Mouse (Mus musculus): ENCODE measurements around the gene Ehd2. TPM values are rescaled to one million over a fixed set of nuclear protein-coding genes. Genes with fewer than 3 reads are reported as not detected.

Ehd2 gene
- total RNA-seq, 2 experiments from 2014 or later: 160 to 194 TPM

DNA sequence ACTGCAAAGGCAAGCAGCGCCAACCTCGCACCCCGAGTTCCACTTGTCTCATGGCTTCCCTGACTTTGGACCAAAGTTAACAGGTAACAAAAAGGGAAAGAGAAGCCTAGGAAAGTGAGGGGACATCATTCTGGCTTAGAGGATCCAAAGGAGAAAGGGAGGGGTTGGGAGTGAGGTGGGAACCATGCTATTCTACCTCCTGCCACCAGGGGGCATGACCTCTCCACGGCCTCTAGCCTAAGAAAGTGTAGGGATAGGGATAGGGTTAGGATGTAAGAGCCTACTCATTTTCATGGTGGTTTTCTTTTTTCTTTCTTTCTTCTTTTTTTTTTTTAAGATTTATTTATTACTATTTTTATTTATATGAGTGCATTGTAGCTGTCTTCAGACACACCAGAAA lies 8.5 kb upstream of the Ehd2 start:
- DNase-seq (ENCODE audit: low spot score in 2 of 2): no peak

DNA sequence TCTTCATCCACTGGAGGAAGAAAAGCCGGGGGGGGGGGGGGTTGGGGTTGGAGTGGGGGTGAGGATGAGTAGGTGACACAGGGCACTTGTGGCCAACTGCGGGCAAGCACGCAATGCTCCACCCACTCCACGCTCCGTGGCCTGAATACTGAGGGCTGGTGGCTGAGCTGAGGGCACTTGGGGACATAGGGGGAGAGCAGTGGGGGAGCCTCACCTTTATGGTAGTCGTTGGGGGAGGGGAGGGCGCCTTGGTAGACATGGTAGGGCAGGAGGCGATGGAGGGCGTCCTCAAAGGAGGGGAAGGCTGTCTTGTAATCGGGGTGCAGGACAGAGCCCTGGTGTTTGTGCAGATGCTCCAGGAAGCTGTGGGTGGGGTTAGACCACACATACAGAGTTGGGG lies 8.1 kb upstream of the Ehd2 start:
- no peak for DNase-seq (ENCODE audit: low spot score in 2 of 2)

DNA sequence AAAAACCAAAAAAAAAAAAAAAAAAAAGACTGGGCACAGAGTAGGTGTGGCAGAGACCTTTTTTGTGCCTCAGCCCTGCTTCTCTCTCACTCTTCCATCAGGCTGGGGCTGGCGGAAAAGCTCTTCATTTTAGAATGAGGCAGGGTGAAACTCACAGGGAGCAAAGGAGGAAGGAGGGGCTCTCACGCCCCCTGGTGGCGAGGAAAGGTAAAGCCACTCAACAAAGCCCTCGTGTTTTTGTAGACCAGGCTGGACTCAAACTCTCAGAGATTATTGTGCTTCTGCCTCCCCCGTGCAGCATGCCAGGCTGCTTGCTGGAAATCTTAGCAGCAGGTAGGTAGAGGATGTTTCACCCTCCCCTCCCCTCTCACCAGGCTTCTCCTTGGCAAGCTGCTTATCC lies 7.3 kb upstream of the Ehd2 start:
- DNase-seq (ENCODE audit: low spot score in 2 of 2): peak in 1 of 2 experiments; percentile 66

- no peak for DNase-seq (ENCODE audit: low spot score in 2 of 2)
Measured at GRCm38 (mm10) chr7:15972247-15972646, 4.9 kb upstream of the Ehd2 start.

- no peak for DNase-seq (ENCODE audit: low spot score in 2 of 2)
Measured at GRCm38 (mm10) chr7:15969674-15970073, 2.3 kb upstream of the Ehd2 start.

DNA sequence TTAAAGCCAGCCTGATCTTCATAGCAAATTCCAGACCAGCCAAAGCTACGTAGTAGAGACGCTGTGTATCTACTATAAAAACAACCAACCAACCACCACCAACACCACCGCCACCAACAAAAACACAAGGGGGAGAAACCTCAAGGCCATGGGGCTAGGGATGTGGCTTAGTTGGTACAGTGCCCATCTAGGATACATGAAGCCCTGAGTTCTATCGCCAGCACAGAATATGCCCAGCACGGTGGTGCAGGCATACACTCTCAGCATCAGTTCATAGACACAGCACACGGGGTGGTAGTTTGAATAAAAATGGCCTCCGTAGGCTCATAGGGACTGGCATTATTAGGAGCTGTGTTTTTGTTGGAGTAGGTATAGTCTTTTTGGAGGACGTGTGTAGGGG lies 955 bp upstream of the Ehd2 start:
- DNase-seq (ENCODE audit: low spot score in 2 of 2): no peak

- no peak for DNase-seq (ENCODE audit: low spot score in 2 of 2)
Measured at GRCm38 (mm10) chr7:15966489-15966888, 878 bp downstream of the Ehd2 start.

GRCm38 (mm10) chr7:15963798-15964652 lies 3.3 kb downstream of the Ehd2 start:
- no peak for DNase-seq (ENCODE audit: low spot score in 2 of 2)

- DNase-seq (ENCODE audit: low spot score in 2 of 2): peak; percentile 92 to 96
Measured at GRCm38 (mm10) chr7:15962311-15963288, 4.8 kb downstream of the Ehd2 start.

- no peak for DNase-seq (ENCODE audit: low spot score in 2 of 2)
Measured at GRCm38 (mm10) chr7:15961798-15962197, 5.6 kb downstream of the Ehd2 start.

- DNase-seq (ENCODE audit: low spot score in 2 of 2): no peak
Measured at GRCm38 (mm10) chr7:15961239-15961638, 6.1 kb downstream of the Ehd2 start.

DNA sequence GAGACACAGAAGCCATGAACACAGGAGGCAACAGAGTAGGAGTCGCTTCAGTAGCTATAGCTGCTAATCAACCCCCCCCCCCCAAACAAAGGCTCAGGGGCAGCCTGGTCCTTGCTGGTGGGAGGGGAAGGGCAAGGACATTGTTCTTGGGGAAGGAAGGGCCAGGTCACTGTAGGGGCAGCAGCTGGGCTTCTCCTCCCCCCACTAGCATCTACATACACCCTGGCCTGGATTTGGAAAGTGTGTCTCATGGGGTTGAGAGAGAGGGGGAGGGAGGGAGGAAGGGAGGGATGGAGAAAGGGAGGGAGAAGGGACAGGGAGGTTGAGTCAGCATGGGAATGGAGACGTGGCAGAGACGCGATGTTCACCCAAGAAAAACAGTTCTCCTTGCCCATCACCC lies 6.7 kb downstream of the Ehd2 start:
- DNase-seq (ENCODE audit: low spot score in 2 of 2): no peak

DNA sequence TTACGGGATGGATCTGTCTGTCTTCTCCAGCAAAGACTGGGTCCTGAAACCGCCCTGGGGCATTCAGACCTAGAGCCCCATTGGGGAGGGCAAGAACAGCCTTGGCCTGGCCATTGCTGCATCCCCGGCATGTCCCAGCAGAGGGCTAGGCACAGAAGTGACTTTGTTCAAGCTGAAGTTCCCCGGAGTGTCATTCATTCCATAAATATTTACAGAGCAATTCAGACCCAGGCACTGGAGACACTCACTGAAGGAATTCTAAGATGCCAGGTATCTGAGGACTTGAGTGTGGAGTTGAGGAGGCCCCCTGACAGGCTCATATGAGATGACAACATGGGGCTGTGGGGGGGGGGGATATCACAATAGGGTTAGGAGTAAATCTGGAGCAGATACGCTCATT lies 11.2 kb downstream of the Ehd2 start:
- no peak for DNase-seq (ENCODE audit: low spot score in 2 of 2)

DNA sequence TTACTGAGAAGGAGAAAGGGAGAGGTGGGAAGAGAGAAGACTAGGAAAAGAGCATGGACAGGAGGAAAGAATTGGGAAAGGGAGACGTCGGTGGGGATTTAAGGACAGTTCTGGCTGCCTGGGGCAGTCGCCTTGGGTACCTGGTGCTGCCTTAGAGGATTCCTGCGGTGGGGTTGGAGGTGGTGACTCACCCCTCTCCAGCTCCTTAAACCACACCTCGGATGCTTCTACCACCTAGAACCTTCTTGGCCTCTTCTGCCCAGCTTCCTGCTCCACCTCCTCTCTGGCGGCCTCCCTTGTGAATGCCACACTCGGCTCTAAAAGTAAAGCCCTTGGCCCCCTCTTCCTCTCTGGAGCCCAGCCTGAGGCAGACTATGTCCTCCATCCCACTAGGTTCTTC lies 11.9 kb downstream of the Ehd2 start:
- DNase-seq (ENCODE audit: low spot score in 2 of 2): no peak

- DNase-seq (ENCODE audit: low spot score in 2 of 2): no peak
Measured at GRCm38 (mm10) chr7:15954978-15955443, 12.4 kb downstream of the Ehd2 start.

- no peak for DNase-seq (ENCODE audit: low spot score in 2 of 2)
Measured at GRCm38 (mm10) chr7:15954436-15954835, 12.9 kb downstream of the Ehd2 start.

GRCm38 (mm10) chr7:15953307-15954074 lies 13.9 kb downstream of the Ehd2 start:
- no peak for DNase-seq (ENCODE audit: low spot score in 2 of 2)

- no peak for DNase-seq (ENCODE audit: low spot score in 2 of 2)
Measured at GRCm38 (mm10) chr7:15952416-15952815, 15.0 kb downstream of the Ehd2 start.

DNA sequence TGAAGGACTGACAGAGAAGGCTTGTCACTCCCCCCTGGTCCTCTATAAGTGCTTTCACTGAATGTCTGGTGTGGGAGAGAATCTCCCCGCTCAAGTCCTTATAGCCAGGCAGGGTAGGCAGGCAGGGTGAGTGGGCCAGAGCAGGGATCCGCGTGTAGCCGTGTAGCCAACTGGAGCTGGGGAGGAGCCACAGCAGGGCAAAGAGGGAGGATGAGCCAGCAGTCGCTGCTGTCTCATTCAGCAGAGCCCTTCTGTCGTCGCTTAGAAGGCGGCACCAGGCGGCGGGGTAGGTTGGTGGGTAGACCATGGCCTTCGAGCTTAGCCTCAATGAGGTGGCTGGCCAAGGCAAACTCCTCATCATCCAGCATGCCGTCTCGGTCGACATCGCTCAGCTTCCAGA lies 17.4 kb downstream of the Ehd2 start:
- no peak for DNase-seq (ENCODE audit: low spot score in 2 of 2)

- no peak for DNase-seq (ENCODE audit: low spot score in 2 of 2)
Measured at GRCm38 (mm10) chr7:15949216-15949790, 18.1 kb downstream of the Ehd2 start.

Measured in gastrocnemius, postnatal 4 days (tissue).